Mouse (Mus musculus) embryonic facial prominence, embryonic 10.5 days (tissue): ENCODE results near the gene Shroom3. TPM values are rescaled to one million over a fixed set of nuclear protein-coding genes. Genes with fewer than 3 reads are reported as not detected.

ENCODE experiments used
- DNase-seq: peaks from one replicate; pipeline ENCODE4 v3.0.0-alpha.2; 2017; ENCODE audit warnings: low spot score
- H3K27ac ChIP-seq: fragments of 300-500 bp; sonication (generic); replicated peaks from 2 replicates; pipeline ENCODE4 v1.5.1; 2016; ENCODE audit warnings: mild to moderate bottlenecking
- H3K27me3 ChIP-seq: fragments of 300-500 bp; sonication (generic); replicated peaks from 2 replicates; pipeline ENCODE4 v1.6.1; 2016; ENCODE audit warnings: low read depth, mild to moderate bottlenecking; ENCODE audit not compliant: poor library complexity, severe bottlenecking
- H3K36me3 ChIP-seq: fragments of 300-500 bp; sonication (generic); replicated peaks from 2 replicates; pipeline ENCODE4 v1.6.1; 2016; ENCODE audit warnings: mild to moderate bottlenecking, moderate library complexity
- H3K4me1 ChIP-seq: fragments of 300-500 bp; sonication (generic); 2 replicates; pipeline ENCODE4 v1.6.1; 2016
- H3K4me3 ChIP-seq: fragments of 300-500 bp; sonication (generic); 2 replicates; pipeline ENCODE4 v1.5.1; 2016; ENCODE audit warnings: mild to moderate bottlenecking, moderate library complexity
- H3K9me3 ChIP-seq: fragments of 300-500 bp; sonication (generic); 2 replicates; pipeline ENCODE4 v1.6.1; 2016; ENCODE audit warnings: mild to moderate bottlenecking
- WGBS: fragments of 180-500 bp; shearing (Covaris S2); methylation state at CpG from one replicate; pipeline ENCODE4 v1.1.7; 2016; 5-methylcytosine and 5-hydroxymethylcytosine counted together
- polyA plus RNA-seq: library from polyadenylated mRNA; unstranded; fragments of >200 nt; fragmentation: Nextera tagmentation; extraction: Ambion mirVana; gene quantifications from 2 replicates; pipeline ENCODE4 v1.2.1, GENCODE M21; 2016

The Shroom3 gene
- polyA plus RNA-seq, 1 experiment from 2014 or later = 4.8 TPM

DNA sequence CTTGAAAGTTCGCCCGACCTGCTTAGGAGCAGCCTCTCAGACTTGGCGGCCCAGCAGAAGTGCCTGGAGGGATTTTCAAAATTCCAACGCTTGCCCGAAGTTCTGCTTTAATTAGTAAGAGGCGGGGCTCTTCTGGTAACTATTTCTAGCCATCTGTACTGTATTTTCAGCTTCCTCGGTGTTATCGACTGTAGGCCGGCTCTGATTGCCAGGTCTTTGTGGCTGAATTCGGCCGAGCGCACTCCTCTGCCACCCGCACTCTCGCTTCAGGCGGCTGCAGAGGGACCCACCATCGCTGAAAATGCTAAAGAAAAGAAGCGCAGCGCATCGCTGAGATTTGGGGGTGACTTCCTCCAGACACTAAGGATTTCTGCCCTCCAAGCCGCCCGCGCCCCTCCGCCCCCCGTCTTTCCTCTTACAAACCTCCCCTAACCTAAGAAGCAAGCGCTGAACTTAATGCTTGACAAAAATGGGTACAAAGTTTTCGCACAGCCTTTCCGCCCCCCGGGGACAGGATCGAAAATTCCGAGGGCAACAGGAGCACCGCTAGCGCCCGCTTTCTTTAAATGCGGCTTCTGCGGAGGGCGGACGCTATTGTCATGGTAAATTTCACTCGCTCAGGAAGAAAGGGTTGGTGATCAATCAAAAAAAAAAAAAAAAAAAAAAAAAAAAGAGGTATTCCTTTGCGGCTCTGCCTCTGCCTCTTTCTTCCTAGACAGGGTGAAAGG, 450 bp upstream of the Shroom3 start:
- Histone ChIP-seq H3K27me3 (no peaks in the 10 kb centered on the region; the same call in 1 of the 2 replicates), H3K9me3 (no peaks in the 10 kb centered on the region), H3K36me3 (no peaks in the 10 kb centered on the region), H3K4me3 (peak overlapping the region; percentile 65), H3K27ac (peak overlapping the region; percentile 89), H3K4me1 (peaks cover 23% of the 10 kb centered on the region)
- under 1% methylated on average over 39 of the region's 39 CpGs for WGBS
- peak; percentile 64 for DNase-seq

DNA sequence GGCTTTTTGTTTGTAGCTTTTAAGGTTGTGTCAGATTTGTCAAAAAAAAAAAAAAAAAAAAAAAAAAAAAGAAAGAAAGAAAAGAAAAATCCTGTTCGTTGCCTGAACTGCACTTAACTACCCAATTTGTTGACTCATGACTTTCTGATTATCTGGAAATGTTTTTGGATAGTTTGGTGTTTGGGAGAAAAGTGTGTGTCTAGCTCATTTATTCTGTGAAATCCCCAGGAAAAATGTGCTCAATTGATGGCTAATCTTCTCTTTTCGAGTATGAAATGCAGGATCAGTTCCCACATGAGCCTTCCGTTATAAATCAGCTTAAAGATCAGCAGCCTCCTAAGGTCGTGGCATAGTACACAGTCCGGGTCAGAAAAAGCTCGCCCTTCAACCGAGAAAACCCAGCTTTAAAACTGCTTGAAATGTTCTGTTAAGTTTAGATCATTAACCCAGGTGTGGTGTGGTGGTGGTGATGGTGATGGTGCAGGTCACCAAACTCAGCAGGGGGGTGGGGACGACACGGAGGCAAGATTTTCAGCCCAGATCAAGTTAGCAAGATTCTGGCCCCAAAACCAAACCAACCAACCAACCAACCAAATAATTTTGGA, 738 bp downstream of the Shroom3 start:
- peaks cover 23% of the 10 kb centered on the region for H3K4me1 ChIP-seq
- 18% methylated on average over 9 of the region's 9 CpGs for WGBS
- no peak for DNase-seq
- H3K27ac ChIP-seq = peak overlapping the region; percentile 89
- H3K4me3 ChIP-seq = peak overlapping the region; percentile 65
- 0 out of 2 replicates have a peak, but pooled peaks cover 3% of the 10 kb centered on the region for H3K36me3 ChIP-seq
- H3K27me3 ChIP-seq = no peaks in the 10 kb centered on the region; the same call in 1 of the 2 replicates
- H3K9me3 ChIP-seq = peaks cover 3% of the 10 kb centered on the region

DNA sequence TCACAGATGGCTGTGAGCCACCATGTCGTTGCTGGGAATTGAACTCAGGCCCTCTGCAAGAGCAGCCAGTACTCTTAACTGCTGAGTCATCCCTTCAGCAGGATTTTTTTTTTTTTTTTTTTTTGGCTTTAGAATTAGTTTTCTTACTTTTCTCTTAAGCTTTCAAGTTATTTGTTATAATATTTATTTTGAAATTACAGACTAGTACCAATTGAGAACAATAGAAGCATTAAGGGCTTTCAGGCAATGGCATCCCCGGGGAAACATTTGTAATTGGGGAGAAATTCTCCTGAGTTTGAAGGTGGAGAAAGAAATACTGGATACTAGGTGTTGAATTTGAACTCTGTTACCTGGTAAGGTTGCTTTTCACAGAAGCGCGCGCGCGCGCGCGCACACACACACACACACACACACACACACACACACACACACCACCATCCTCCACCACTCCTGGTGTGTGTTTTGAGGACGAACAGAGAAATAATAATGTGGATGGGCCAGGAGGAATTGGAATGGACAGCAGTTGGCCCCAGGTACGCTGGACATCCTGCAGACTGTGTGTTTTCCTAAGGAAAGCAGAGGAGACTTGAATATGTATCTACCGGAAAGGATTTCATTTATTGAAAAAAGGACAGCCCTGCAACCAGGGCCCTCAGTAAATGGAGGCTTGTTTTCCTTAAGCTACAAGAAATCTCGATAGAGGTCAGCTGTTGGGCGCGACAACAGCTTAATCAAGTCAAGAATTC, 1.7 kb downstream of the Shroom3 start:
- Histone ChIP-seq H3K9me3 (peaks cover 4% of the 10 kb centered on the region), H3K36me3 (0 out of 2 replicates have a peak, but pooled peaks cover 5% of the 10 kb centered on the region), H3K4me3 (0 out of 2 replicates have a peak overlapping the region, but pooled peaks have one; percentile 26), H3K4me1 (peaks cover 23% of the 10 kb centered on the region), H3K27me3 (no peaks in the 10 kb centered on the region; the same call in 1 of the 2 replicates), H3K27ac (no peak overlapping the region)
- no peak for DNase-seq
- WGBS = 91% methylated on average over 16 of the region's 16 CpGs

DNA sequence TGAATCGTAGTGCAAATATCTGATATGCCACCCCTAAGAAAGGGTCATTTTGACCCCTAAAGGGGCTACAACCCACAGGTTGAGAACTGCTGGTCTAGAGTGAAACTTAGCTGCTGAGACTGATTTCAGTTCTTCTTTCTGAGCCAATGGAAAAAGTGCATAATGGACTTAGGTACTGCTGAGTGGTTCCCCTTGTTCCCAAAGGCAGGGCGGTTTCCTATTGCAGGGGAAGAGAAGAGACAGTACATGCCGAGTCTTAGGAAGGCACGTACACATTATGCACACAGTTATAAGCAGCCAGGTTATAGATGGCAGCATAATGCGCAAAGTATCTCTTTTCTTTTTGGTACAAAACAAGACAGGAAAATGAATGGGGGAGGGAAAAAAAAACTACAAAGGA, 4.9 kb downstream of the Shroom3 start:
- 84% methylated on average over 5 of the region's 5 CpGs for WGBS
- H3K27me3 ChIP-seq = no peaks in the 10 kb centered on the region
- H3K27ac ChIP-seq = no peak overlapping the region
- no peak for DNase-seq
- H3K4me1 ChIP-seq = peaks cover 9% of the 10 kb centered on the region; the same call in 1 of the 2 replicates
- H3K9me3 ChIP-seq = peaks cover 4% of the 10 kb centered on the region
- H3K4me3 ChIP-seq = no peak overlapping the region
- H3K36me3 ChIP-seq = 0 out of 2 replicates have a peak, but pooled peaks cover 5% of the 10 kb centered on the region

DNA sequence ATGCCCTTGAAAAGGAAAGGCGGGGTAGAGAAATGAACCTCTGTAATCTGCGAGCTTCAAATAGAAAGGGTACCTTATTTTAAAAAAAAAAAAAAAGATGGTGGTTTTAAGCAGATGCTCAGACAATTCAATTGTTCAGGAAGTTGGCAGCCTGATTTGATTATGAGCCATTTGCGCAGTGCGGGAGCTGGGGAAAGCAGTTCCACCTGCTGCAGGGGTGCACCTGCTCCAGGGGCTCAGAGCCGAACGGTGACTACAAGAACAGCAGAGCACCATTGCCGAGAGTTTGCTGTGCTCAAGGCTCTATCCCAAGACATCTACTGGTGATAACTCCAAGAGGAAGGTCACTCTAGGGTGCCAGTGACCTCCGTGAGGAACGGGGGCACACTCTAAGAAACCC, 5.3 kb downstream of the Shroom3 start:
- H3K4me1 ChIP-seq = peaks cover 5% of the 10 kb centered on the region; the same call in 1 of the 2 replicates
- H3K36me3 ChIP-seq = peaks cover 5% of the 10 kb centered on the region; the same call in 1 of the 2 replicates
- H3K27me3 ChIP-seq = no peaks in the 10 kb centered on the region
- WGBS = 84% methylated on average over 9 of the region's 9 CpGs
- no peak overlapping the region for H3K4me3 ChIP-seq
- no peak overlapping the region for H3K27ac ChIP-seq
- no peak for DNase-seq
- H3K9me3 ChIP-seq = peaks cover 4% of the 10 kb centered on the region

DNA sequence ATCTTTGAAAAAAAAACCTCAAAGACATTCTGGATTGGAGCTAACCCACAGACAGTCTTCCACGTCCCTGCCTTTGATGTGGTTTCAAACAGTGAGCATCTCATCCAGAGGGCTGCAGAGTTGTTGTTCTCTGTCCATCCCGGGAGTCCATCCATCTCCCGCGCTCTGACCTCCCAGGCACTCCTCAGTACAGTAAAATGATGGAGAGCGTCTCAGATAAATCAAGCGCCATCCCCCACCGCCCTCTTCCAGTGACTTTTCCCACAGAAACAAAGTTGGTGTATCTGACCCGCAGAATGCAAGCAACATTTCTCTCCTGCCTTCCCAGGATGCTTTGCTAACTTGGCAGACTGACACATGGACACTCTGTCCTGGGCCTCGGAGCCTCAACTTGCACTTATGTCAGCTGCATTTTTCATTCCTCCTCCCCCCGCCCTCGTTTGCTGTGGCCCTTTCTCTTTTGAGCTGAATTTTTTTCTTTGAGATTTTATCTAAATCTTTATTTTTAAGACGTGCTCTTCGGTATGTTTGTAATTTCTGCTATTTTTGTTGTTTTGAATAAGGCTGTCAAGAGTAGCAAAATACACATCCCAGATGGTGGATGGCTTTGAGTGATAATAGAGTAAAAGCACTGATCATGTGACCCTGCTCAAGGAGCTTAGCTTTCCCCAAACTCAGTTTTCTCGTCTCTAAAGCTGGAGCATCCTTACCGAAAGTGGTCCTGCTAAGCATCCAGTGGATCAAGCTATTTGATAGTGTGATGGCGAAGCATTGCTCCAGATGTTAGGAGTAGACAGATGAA, 9.2 kb downstream of the Shroom3 start:
- H3K4me1 ChIP-seq = no peaks in the 10 kb centered on the region
- H3K9me3 ChIP-seq = peaks cover 4% of the 10 kb centered on the region
- H3K27ac ChIP-seq = no peak overlapping the region
- H3K4me3 ChIP-seq = no peak overlapping the region
- WGBS = 76% methylated on average over 16 of the region's 16 CpGs
- no peak for DNase-seq
- no peaks in the 10 kb centered on the region for H3K27me3 ChIP-seq
- H3K36me3 ChIP-seq = peaks cover 8% of the 10 kb centered on the region; the same call in 1 of the 2 replicates

DNA sequence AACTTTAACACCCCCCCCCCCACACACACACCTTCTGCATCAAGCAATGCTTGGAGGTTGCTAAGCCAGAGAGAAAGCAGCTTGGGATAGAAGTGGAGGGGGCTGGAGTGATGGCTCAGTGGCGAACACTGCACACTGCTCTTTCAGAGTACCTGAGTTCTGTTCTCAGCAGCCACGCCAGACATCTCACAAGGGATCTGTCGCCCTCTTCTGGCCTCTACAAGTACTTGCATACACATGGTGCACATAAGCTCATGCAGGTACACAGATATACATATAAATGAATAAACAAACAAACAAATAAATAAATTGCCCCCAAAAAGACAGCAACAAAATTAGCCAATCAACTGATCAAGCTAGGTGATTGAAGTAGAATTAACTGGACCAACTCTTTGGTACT, 10.5 kb downstream of the Shroom3 start:
- Histone ChIP-seq H3K36me3 (peaks cover 7% of the 10 kb centered on the region; the same call in 1 of the 2 replicates), H3K4me3 (no peak overlapping the region), H3K9me3 (peaks cover 3% of the 10 kb centered on the region), H3K27ac (no peak overlapping the region), H3K4me1 (peaks cover 11% of the 10 kb centered on the region), H3K27me3 (no peaks in the 10 kb centered on the region)
- no peak for DNase-seq
- WGBS = 87% methylated on average over 3 of the region's 3 CpGs

DNA sequence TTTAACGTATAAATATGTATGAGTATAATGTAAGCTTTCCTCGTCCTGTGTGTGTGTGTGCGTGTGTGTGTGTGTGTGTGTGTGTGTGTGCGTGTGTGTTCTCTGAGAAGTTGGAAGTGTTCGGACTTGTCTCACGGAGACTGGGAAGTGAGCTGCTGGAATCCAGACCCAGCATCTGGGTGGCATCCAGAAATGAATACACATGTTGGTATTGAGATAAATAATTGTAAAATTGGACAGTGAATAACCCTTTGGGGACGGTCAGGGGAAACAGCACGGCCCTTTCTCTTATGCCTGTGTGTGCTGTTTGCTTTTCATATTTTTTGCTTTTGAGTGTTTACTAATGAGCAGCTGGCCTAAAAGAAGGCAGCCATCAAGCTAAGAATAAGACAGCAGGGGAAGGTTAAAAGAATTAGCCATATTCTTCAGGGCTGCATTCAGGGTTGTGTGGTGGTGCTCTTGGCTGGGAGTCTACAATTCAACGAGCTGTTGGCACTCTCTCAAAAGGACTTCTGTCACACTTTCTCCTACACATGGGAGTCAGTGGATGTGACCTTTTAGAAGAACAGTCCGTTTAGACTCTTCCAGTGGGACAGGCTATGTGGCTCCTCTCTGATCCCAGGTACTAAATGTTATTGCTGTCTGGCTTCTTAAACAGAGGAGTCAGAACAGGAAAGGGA, 11.2 kb downstream of the Shroom3 start:
- Histone ChIP-seq H3K4me3 (no peak overlapping the region), H3K27me3 (no peaks in the 10 kb centered on the region), H3K36me3 (peaks cover 3% of the 10 kb centered on the region; the same call in 1 of the 2 replicates), H3K27ac (no peak overlapping the region), H3K9me3 (no peaks in the 10 kb centered on the region), H3K4me1 (peaks cover 18% of the 10 kb centered on the region)
- 86% methylated on average over 10 of the region's 10 CpGs for WGBS
- DNase-seq = no peak

DNA sequence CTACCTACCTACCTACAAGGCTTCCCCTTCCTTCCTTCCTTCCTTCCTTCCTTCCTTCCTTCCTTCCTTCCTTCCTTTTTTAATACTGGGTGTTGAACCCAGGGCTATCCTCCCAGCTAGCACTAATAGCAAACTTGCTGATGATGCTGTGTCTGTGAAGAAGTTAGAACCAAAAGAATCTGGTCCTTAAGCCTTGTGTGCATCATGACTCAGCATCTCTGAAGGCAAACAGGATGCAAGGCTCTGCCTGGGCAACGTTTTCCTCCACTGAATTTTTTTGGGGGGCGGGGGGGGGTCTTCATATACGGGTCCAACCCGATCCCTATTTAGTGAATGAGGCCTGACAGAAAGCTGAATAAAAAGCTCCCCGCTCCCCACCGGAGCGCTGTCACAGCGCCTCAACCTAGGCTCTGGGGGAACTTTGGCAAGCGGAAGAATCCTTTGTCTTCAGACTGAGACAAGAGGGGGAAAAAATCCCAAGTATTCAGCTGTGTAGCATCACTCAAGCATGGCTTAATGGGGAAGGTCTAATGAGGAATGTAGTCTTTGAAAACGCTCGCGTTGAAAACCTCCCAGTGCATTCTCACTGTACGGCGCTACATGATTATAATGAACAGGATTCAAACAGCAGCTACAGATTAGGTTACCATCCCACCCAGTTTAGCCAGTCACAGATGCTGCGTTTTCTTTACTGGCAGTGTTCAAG, 15.0 kb downstream of the Shroom3 start:
- Histone ChIP-seq H3K9me3 (no peaks in the 10 kb centered on the region), H3K27me3 (no peaks in the 10 kb centered on the region), H3K4me1 (peaks cover 24% of the 10 kb centered on the region), H3K4me3 (peak overlapping the region; percentile 49), H3K27ac (peak overlapping the region; percentile 81), H3K36me3 (peaks cover 3% of the 10 kb centered on the region; the same call in 1 of the 2 replicates)
- 2% methylated on average over 15 of the region's 15 CpGs for WGBS
- DNase-seq = peak; percentile 60

DNA sequence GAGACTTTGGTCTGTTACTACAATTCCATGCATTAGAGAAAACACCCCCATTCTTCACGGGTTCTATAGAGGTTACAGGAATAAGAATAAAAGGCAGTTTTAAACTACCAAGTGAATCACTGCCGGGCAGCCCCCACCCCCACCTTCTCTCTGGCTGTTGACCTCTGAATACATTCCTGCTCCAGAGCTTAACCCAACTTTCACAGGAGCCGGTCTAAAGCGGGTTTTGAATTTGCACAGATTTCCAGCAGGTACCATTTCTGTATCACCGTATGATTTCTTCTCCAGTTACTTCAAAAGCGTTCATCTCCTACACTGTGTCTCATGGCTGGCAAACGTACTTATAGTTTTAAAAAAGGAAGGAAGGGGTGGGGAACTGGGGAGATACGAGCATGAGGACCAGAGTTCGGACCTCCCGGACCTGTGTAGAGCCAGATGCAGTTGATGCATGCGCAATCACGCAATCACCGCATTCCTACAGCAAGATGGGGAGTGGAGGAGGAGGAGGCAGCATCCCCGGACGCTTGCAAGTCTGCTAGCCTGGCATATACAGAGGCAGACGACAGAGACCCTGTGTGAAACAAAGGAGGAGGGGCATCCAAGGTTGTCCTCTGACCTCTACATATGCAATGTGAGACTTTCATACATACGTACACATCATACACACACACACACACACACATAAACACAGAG, 15.7 kb downstream of the Shroom3 start:
- DNase-seq = peak; percentile 56
- H3K36me3 ChIP-seq = no peaks in the 10 kb centered on the region
- no peaks in the 10 kb centered on the region for H3K27me3 ChIP-seq
- peak overlapping the region; percentile 49 for H3K4me3 ChIP-seq
- H3K27ac ChIP-seq = peak overlapping the region; percentile 81
- no peaks in the 10 kb centered on the region for H3K9me3 ChIP-seq
- peaks cover 24% of the 10 kb centered on the region for H3K4me1 ChIP-seq
- WGBS = 13% methylated on average over 17 of the region's 17 CpGs
